In genomic region chr15:103290417-103290816, GRCm38 (mm10) we compare ENCODE assay signal across 23 mouse cellular contexts. TPM values are rescaled to one million over a fixed set of nuclear protein-coding genes. Genes with fewer than 3 reads are reported as not detected.
A peak's percentile ranks its signal among the peaks of the same experiment; 100 is the strongest.
DNase-seq lines count a peak whose midpoint lies in the region; ATAC-seq lines count a peak whose summit lies in the region.
"Had no signal": no experiment of that assay in that cellular context is flagged by ENCODE, and none has a peak within 500 bp of the region (broad histone marks: within the 10 kb centered on the region; RNA-seq: fewer than 3 reads in every experiment).

No protein-coding gene starts in this region.

- peaks cover 29% of the 10 kb centered on the region for H3K4me1 ChIP-seq in kidney, embryonic 14.5 days (ENCODE audit: control insufficient read depth, insufficient read depth, low read length)
- H3K4me1 ChIP-seq in neural tube, embryonic 11.5 days (ENCODE audit: control insufficient read depth, insufficient read depth, low read length), result peaks cover 32% of the 10 kb centered on the region
- H3K4me1 ChIP-seq in limb, embryonic 12.5 days (replicated peaks), result peaks cover 62% of the 10 kb centered on the region
- H3K4me1 ChIP-seq in neural tube, embryonic 15.5 days, result peaks cover 37% of the 10 kb centered on the region

- H3K4me3 ChIP-seq in kidney, embryonic 14.5 days (ENCODE audit: low read length), result no peak overlapping the region
- no peak overlapping the region for H3K4me3 ChIP-seq in neural tube, embryonic 11.5 days (ENCODE audit: low read depth, low read length)
- no peak overlapping the region for H3K4me3 ChIP-seq in limb, embryonic 12.5 days (replicated peaks)
- H3K4me3 ChIP-seq in neural tube, embryonic 15.5 days (replicated peaks), result no peak overlapping the region
- H3K4me3 ChIP-seq: embryonic facial prominence, embryonic 13.5 days; forebrain, embryonic 15.5 days; heart, embryonic 10.5 days; layer of hippocampus, adult 2 months; midbrain, embryonic 13.5 days; myocyte had no signal

- H3K9me3 ChIP-seq in kidney, embryonic 14.5 days (ENCODE audit: control insufficient read depth, low read length), result no peaks in the 10 kb centered on the region
- H3K9me3 ChIP-seq in neural tube, embryonic 11.5 days (ENCODE audit: control insufficient read depth, low read length), result no peaks in the 10 kb centered on the region
- no peaks in the 10 kb centered on the region for H3K9me3 ChIP-seq in limb, embryonic 12.5 days
- no peaks in the 10 kb centered on the region for H3K9me3 ChIP-seq in neural tube, embryonic 15.5 days (replicated peaks)
- H3K9me3 ChIP-seq: embryonic facial prominence, embryonic 13.5 days; forebrain, embryonic 15.5 days; heart, embryonic 10.5 days; midbrain, embryonic 13.5 days had no signal

- no peak overlapping the region for H3K4me2 ChIP-seq in kidney, embryonic 14.5 days (replicated peaks; ENCODE audit: low read depth, low read length)
- H3K4me2 ChIP-seq in neural tube, embryonic 11.5 days (ENCODE audit: low read depth), result no peak overlapping the region
- H3K4me2 ChIP-seq in limb, embryonic 12.5 days, result no peak overlapping the region
- H3K4me2 ChIP-seq in neural tube, embryonic 15.5 days, result no peak overlapping the region
- H3K4me2 ChIP-seq: embryonic facial prominence, embryonic 13.5 days; forebrain, embryonic 15.5 days; midbrain, embryonic 13.5 days had no signal

- no peak for DNase-seq in kidney, adult 9 months
- no peak for DNase-seq in neural tube, embryonic 11.5 days (ENCODE audit: low spot score)
- DNase-seq in neural tube, embryonic 10.5 days (ENCODE audit: extremely low spot score, low spot score), result no peak
- no peak for DNase-seq in left cerebral cortex, adult 18-20 months (ENCODE audit: low spot score in 2 of 2)
- DNase-seq: cerebellum, adult 8-10 months; gastrocnemius, postnatal 25 days; kidney, adult 11 months; layer of hippocampus, postnatal 36 days; thymus, postnatal 36 days had no signal

- H3K36me3 ChIP-seq in kidney, embryonic 14.5 days (ENCODE audit: control insufficient read depth, insufficient read depth, low read length), result peaks cover 42% of the 10 kb centered on the region
- H3K36me3 ChIP-seq in neural tube, embryonic 11.5 days (ENCODE audit: control insufficient read depth, insufficient read depth, low read length), result peaks cover 11% of the 10 kb centered on the region
- peaks cover 55% of the 10 kb centered on the region for H3K36me3 ChIP-seq in limb, embryonic 12.5 days
- peaks cover 33% of the 10 kb centered on the region for H3K36me3 ChIP-seq in neural tube, embryonic 15.5 days

- no peaks in the 10 kb centered on the region for H3K27me3 ChIP-seq in kidney, embryonic 14.5 days (ENCODE audit: control insufficient read depth, insufficient read depth, low read length)
- no peaks in the 10 kb centered on the region for H3K27me3 ChIP-seq in neural tube, embryonic 11.5 days (ENCODE audit: control insufficient read depth, insufficient read depth, low read length)
- H3K27me3 ChIP-seq in limb, embryonic 12.5 days, result no peaks in the 10 kb centered on the region
- no peaks in the 10 kb centered on the region for H3K27me3 ChIP-seq in neural tube, embryonic 15.5 days (replicated peaks)
- H3K27me3 ChIP-seq: embryonic facial prominence, embryonic 13.5 days; forebrain, embryonic 15.5 days; midbrain, embryonic 13.5 days had no signal

- H3K9ac ChIP-seq in kidney, embryonic 14.5 days (ENCODE audit: low read depth, low read length), result no peak overlapping the region
- 0 out of 2 replicates have a peak overlapping the region, but pooled peaks have one; percentile 6 for H3K9ac ChIP-seq in neural tube, embryonic 11.5 days (ENCODE audit: low read length)
- H3K9ac ChIP-seq in limb, embryonic 12.5 days (replicated peaks), result no peak overlapping the region
- no peak overlapping the region for H3K9ac ChIP-seq in neural tube, embryonic 15.5 days (replicated peaks)
- H3K9ac ChIP-seq: forebrain, embryonic 15.5 days; liver, embryonic 14.5 days had no signal

- 56% methylated on average over 6 of the region's 6 CpGs for WGBS in kidney, embryonic 14.5 days
- 69% methylated on average over 6 of the region's 6 CpGs for WGBS in neural tube, embryonic 11.5 days
- 64% methylated on average over 6 of the region's 6 CpGs for WGBS in limb, embryonic 12.5 days
- WGBS in neural tube, embryonic 15.5 days, result 56% methylated on average over 6 of the region's 6 CpGs

- H3K27ac ChIP-seq in kidney, embryonic 14.5 days (ENCODE audit: low read depth, low read length), result peak overlapping the region; percentile 59; the same call in 1 of the 2 replicates
- peak overlapping the region; percentile 58; the same call in 1 of the 2 replicates for H3K27ac ChIP-seq in neural tube, embryonic 11.5 days (ENCODE audit: low read depth, low read length)
- peak overlapping the region; percentile 84 for H3K27ac ChIP-seq in limb, embryonic 12.5 days
- H3K27ac ChIP-seq in neural tube, embryonic 15.5 days (replicated peaks), result peak overlapping the region; percentile 76
- H3K27ac ChIP-seq: forebrain, embryonic 15.5 days; heart, embryonic 10.5 days; layer of hippocampus, adult 2 months; liver, embryonic 14.5 days had no signal

- ATAC-seq in kidney, embryonic 14.5 days (ENCODE audit: low FRiP score, low TSS enrichment), result peak; percentile 56
- ATAC-seq in neural tube, embryonic 11.5 days (ENCODE audit: insufficient read depth, low FRiP score, low TSS enrichment), result no peak
- no peak for ATAC-seq in limb, embryonic 12.5 days (ENCODE audit: insufficient number of reproducible peaks, insufficient read depth, low FRiP score, low TSS enrichment, low read depth)
- ATAC-seq in neural tube, embryonic 15.5 days (ENCODE audit: low FRiP score), result no peak
- ATAC-seq: forebrain, embryonic 15.5 days had no signal

RNA-seq across cellular contexts. Expression of gene Copz1, which starts 17.9 kb away (rescaled TPM):
- polyA plus RNA-seq in kidney, embryonic 14.5 days (2014; fragmentation: Nextera tagmentation; extraction: Ambion mirVana), result 290 and 322 TPM in 2 replicates
- 307 and 317 TPM in 2 replicates for polyA plus RNA-seq in neural tube, embryonic 11.5 days (2014; fragmentation: Nextera tagmentation; extraction: Ambion mirVana)
- 252 and 259 TPM in 2 replicates for polyA plus RNA-seq in limb, embryonic 12.5 days (2016; fragmentation: Nextera tagmentation; extraction: Ambion mirVana)
- 190 and 207 TPM in 2 replicates for polyA plus RNA-seq in neural tube, embryonic 15.5 days (2015; fragmentation: Nextera tagmentation; extraction: Ambion mirVana)
- 10 to 100 TPM; 93.5 to 97.5 TPM for total RNA-seq in left cerebral cortex, adult 18-20 months (2021)

RNA-seq across cellular contexts. Expression of gene Gpr84, which starts 20.0 kb away (rescaled TPM):
- polyA plus RNA-seq in kidney, embryonic 14.5 days (2014; fragmentation: Nextera tagmentation; extraction: Ambion mirVana), result 0.47 and 0.69 TPM in 2 replicates
- polyA plus RNA-seq in neural tube, embryonic 11.5 days (2014; fragmentation: Nextera tagmentation; extraction: Ambion mirVana), result 0.34 and 0.50 TPM in 2 replicates
- polyA plus RNA-seq in limb, embryonic 12.5 days (2016; fragmentation: Nextera tagmentation; extraction: Ambion mirVana), result 0.31 and 0.44 TPM in 2 replicates
- 0.33 and 0.60 TPM in 2 replicates for polyA plus RNA-seq in neural tube, embryonic 15.5 days (2015; fragmentation: Nextera tagmentation; extraction: Ambion mirVana)
- total RNA-seq in left cerebral cortex, adult 18-20 months (2021), result 1 to 10 TPM in 1 of 2 experiments, under 1 TPM in 1; 0.42 to 1.0 TPM
- total RNA-seq: adrenal gland, postnatal 4 days; common myeloid progenitor, adult 5-6 weeks; gastrocnemius, postnatal 25 days had no signal
- polyA plus RNA-seq: C2C12 had no signal

RNA-seq across cellular contexts. Expression of gene Nfe2, which starts 32.2 kb away (rescaled TPM):
- 3.1 and 3.9 TPM in 2 replicates for polyA plus RNA-seq in kidney, embryonic 14.5 days (2014; fragmentation: Nextera tagmentation; extraction: Ambion mirVana)
- 6.5 and 7.3 TPM in 2 replicates for polyA plus RNA-seq in neural tube, embryonic 11.5 days (2014; fragmentation: Nextera tagmentation; extraction: Ambion mirVana)
- polyA plus RNA-seq in limb, embryonic 12.5 days (2016; fragmentation: Nextera tagmentation; extraction: Ambion mirVana), result 4.6 and 4.7 TPM in 2 replicates
- polyA plus RNA-seq in neural tube, embryonic 15.5 days (2015; fragmentation: Nextera tagmentation; extraction: Ambion mirVana), result 0.99 and 4.6 TPM in 2 replicates
- under 1 TPM in 1 of 2 experiments, not detected in 1; 0.40 TPM for total RNA-seq in left cerebral cortex, adult 18-20 months (2021)
- total RNA-seq: gastrocnemius, postnatal 25 days; layer of hippocampus, adult 2 months; left cerebral cortex, postnatal 25 days had no signal

RNA-seq across cellular contexts. Expression of gene Zfp385a, which starts 49.5 kb away (rescaled TPM):
- polyA plus RNA-seq in kidney, embryonic 14.5 days (2014; fragmentation: Nextera tagmentation; extraction: Ambion mirVana), result 12.3 and 18.2 TPM in 2 replicates
- 26.1 and 27.5 TPM in 2 replicates for polyA plus RNA-seq in neural tube, embryonic 11.5 days (2014; fragmentation: Nextera tagmentation; extraction: Ambion mirVana)
- 11.2 and 13.3 TPM in 2 replicates for polyA plus RNA-seq in limb, embryonic 12.5 days (2016; fragmentation: Nextera tagmentation; extraction: Ambion mirVana)
- 18.6 and 19.9 TPM in 2 replicates for polyA plus RNA-seq in neural tube, embryonic 15.5 days (2015; fragmentation: Nextera tagmentation; extraction: Ambion mirVana)
- total RNA-seq in left cerebral cortex, adult 18-20 months (2021), result 10 to 100 TPM; 72.0 to 79.3 TPM

RNA-seq across cellular contexts. Expression of gene Hnrnpa1, which starts 50.2 kb away (rescaled TPM):
- 1,180 and 1,314 TPM in 2 replicates for polyA plus RNA-seq in kidney, embryonic 14.5 days (2014; fragmentation: Nextera tagmentation; extraction: Ambion mirVana)
- polyA plus RNA-seq in neural tube, embryonic 11.5 days (2014; fragmentation: Nextera tagmentation; extraction: Ambion mirVana), result 1,373 and 1,392 TPM in 2 replicates
- 1,378 and 1,438 TPM in 2 replicates for polyA plus RNA-seq in limb, embryonic 12.5 days (2016; fragmentation: Nextera tagmentation; extraction: Ambion mirVana)
- 582 and 600 TPM in 2 replicates for polyA plus RNA-seq in neural tube, embryonic 15.5 days (2015; fragmentation: Nextera tagmentation; extraction: Ambion mirVana)
- 100 to 1,000 TPM; 232 to 268 TPM for total RNA-seq in left cerebral cortex, adult 18-20 months (2021)
